Mouse (Mus musculus): ENCODE data around the gene Zfp385b. TPM values are rescaled to one million over a fixed set of nuclear protein-coding genes. Genes with fewer than 3 reads are reported as not detected.
A peak's percentile ranks its signal among the peaks of the same experiment; 100 is the strongest.
"Not testable (repeated sequence)": the region's sequence is repeated elsewhere in the genome, so short reads cannot be mapped to it uniquely, and the experiment has no call there.

Zfp385b gene
- total RNA-seq, 2 experiments from 2014 or later: 30.5 to 33.0 TPM

DNA sequence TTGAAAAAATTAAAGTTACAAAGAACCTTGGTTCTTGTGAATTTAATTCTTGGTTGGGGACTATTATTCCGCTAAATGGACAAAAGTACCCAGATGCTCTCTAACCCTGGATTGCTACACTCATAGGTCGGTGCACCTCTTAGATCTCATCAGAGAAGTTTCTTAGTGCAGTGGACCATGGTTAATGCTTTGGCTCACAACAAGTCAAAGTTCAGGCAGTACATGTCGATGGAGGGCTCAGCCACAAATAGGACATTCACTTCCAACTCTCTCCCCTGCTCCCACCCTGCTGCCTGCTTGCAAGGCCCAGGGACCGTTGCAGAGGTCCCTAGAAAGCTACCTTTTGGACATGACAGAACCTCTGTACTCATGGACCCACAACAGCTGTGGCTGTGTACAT lies 324.1 kb downstream of the Zfp385b start:
- no peak for DNase-seq
- intact Hi-C loops (cut with DNase I): no loop called here

DNA sequence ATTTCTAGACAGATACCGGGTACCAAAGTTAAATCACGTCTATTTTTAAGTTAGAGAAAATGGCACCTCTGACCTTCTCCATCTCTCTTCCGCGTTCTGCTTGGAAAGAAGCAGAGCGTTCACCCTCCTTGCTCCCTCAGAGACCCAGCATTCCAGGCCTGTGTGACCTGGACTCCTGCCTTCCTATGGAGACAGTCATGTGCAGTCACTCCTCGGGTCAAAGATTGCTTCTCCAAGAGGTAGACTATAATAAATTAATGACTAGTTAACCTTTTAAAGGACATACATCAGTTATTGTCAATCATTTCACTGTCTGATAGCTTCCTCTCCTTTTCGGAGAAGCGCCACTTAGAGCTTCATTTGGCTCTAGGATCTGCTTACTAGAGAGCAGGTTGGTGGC lies 325.7 kb downstream of the Zfp385b start:
- DNase-seq: no peak
- intact Hi-C loops (cut with DNase I): no loop called here

DNA sequence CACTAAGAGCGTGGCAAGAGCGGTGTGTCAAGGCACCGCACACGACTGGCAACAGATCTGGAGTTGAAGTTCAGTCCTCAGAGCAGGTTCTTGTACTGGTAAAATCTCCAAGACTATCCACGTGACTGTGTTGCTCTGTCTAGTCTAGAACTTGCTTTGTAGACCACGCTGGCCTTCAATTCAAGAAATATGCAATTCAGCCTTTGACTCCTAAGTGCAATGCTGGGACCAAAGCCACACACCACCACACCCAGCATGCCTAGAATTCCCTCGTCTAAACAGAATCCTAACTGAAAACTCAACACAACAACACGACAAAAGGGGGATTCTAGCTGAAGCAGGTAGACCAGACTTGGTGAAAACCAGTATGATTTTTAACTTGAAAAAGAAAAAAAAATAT lies 332.3 kb downstream of the Zfp385b start:
- intact Hi-C loops (cut with DNase I): no loop called here
- DNase-seq: no peak

DNA sequence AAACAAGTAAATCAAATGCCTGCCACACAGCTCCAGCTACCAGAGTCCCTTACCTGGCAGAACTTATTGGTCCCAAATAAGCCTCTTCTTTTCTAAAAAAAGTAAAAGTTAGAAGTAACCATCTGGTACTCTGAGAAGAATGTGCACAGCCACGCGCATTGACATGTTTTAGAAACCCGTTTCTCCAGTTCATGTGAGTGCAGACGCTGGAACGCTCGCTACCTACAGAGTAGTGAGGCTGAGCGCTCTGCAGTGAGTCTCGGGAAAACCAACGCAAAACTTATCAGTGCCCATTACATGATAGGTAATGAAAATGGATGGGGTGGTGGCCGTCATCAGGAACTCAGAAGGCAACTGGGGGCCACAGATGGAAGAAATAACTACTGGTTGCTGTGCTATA lies 338.2 kb downstream of the Zfp385b start:
- DNase-seq: no peak
- intact Hi-C loops (cut with DNase I): no loop called here

DNA sequence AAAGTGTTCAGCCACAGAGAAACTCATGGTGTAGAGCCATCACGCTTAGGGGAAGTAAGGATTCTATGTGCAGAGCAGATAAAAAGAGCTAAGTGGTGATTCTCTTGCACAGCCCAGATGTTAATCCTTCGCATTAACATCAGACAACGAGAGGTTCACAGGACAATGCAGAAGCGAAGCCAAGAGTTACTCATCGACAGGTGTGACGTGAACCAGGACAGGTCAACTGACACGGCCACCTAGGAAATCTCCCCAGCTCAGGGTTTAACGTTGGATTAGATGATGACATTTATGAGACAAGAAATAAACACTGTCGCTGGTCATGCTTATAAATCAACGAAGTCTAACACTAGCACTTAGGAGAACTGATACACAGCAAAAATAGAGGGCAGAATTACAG lies 341.9 kb downstream of the Zfp385b start:
- DNase-seq: no peak
- intact Hi-C loops (cut with DNase I): no loop called here

DNA sequence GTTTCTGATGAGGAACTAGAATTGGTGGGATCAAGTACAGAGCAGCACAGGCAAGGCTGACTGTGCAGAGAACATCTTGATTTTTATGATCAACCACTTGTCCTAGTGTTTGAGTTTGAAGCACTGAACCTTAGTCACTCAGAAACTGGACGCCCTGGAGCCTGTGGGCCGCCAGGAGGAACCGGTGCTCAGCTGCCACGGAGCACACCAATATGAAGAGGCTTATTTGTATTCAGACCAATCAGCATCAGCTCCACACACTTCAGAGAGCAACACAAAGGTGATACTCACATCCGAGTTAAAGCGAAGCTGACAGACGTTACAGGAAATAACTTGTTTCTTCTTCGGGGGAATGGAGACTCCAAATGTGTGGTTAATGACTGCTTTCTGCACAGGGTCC lies 343.0 kb downstream of the Zfp385b start:
- intact Hi-C loops (cut with DNase I): no loop called here
- DNase-seq: no peak

DNA sequence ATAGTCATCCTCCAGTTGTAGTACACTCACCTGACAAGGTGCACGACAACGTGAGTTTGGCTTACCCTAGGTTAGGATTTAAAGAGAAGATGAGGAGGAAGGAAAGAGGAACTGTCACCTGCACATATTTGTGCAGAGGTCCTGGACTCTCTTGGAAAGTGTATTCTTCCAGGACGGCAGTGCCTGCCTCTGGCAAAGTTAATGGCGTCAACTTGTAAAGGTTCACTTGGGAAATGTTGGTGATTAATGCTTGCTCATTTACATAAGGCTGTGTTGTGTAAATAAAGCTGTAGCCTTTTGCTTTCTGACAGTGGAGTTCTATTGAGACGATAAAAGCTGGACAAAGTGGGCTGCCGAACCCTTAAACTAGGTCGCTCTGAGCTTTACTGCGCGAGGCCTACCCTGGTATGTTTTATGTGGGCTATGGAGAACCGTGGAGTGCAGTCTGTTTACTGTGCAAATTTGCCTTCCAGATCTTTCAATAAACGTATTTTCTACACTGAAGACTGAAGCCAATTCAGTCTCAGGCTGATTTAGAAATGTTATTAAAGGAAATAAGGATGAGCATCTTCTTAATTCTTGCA lies 347.1 kb downstream of the Zfp385b start:
- no peak for DNase-seq
- intact Hi-C loops (cut with DNase I): no loop called here

DNA sequence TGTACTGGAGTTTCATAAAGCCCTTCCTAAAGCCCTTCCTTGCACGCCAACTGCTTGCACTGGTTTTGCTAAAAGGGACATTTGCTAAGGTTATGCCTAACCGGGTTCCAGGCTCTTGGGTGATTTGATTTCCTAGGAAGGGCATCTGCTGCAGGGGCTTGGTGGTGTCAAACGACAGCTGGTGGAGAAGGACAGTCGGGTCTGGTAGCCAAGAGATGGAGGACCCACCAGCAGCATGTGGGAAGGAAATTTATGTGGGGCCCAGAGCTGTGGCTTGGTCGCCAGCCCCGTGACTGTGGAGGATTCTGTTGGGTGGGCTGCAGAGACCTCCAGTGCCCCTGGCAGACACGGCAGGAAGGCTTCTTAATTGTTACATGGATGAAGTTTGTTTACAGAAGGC lies 348.7 kb downstream of the Zfp385b start:
- peak; percentile 27 for DNase-seq
- intact Hi-C loops (cut with DNase I): loop anchor here (1.0 kb wide), 1 partner anchor 43 kb away; no protein-coding TSS in a partner anchor

DNA sequence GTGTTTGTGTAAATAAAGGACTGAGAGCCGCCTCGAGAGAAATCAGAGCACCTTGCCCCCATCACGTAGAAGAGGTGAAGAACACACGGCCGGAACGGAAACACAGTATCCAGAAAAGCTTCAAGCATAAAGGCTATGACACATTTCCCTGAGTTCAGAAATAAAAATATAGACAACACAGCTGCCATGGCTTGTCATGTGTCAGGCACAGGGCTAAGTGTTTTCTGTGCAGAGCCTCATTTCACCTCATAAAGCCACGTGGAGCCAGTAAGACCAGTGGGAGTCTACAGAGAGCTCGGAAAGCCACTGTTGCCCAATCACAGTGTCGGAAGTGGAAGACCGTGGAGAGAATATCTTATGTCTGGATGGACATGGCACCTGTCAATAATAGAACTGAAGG lies 358.0 kb downstream of the Zfp385b start:
- intact Hi-C loops (cut with DNase I): no loop called here
- DNase-seq: no peak

DNA sequence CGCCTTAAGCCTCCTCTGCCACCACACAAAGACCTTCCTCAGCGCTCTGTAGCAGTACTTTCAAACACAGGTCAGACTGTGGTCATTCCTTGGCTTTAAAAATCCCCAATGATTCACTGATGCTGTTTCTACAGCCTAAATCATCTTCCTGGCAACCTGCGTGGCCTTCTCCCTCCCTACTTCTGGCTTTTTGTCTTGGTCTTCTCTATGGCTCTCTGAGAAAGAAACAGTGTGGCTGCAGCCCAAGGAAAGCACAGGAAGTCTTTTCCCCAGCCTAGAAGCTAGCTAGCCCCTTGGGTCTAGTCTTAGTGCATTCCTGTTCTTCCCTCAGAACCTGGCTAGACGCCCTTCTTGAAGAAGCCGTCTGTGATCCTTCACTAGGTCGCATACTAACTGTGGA lies 359.4 kb downstream of the Zfp385b start:
- intact Hi-C loops (cut with DNase I): no loop called here
- no peak for DNase-seq

DNA sequence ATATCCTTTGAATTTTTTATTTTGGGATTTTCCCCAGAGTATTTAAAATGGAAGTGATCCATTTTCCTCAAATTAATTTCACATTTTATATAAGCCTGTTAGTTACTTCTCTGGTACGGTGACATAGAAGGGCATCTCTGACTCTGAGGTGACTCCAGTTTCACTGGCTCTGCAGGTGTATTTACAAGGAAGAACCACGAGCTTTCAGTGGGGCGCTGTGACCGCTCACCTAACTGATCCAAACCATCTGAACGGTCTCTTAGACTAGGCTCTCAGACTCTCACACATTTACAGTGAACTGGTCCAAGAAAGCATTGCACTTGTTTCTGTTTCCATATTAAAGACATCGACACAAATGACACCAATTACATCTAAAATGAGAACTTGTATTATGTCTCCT lies 361.0 kb downstream of the Zfp385b start:
- no peak for DNase-seq
- intact Hi-C loops (cut with DNase I): loop anchor here (10.0 kb wide), 1 partner anchor 246 kb away; no protein-coding TSS in a partner anchor

DNA sequence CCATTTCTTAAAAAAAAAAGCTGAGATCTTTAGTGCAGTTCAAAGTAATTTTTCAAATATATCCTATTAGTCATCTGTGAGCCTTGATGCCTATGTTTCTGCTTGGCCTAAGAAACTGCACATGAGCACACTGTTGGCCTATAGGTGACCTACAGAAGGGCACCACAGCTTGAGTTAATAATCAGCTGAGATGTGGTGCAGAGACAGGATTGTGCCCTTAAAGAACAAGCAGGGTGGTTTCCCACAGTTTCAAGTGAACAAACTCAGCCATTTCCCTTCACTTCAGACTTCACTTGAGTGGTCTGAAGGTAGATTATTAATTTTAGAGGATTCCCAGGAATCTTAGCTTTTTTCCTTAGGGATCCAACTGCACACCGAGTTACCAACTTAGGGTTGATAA lies 362.3 kb downstream of the Zfp385b start:
- DNase-seq: no peak
- intact Hi-C loops (cut with DNase I): loop anchor here (10.0 kb wide), 1 partner anchor 248 kb away; no protein-coding TSS in a partner anchor

DNA sequence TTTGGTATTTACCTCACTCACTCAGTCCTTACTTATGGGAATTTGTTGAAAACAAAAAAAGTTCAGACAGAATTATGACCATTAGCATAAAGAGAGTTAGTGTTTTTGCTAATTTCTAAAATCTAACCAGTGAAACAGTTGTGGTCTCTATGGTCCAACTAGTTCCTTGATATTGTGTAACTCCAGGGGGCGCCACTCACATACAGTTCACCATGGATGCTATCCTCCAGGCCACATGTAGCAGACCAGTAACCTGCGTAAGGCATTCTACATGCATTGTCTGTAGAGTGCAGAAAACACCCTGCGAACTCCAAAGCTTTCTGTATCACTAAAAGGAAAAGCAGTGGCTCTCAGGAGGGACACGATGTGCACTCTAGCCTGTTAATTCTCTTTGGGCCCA lies 362.8 kb downstream of the Zfp385b start:
- DNase-seq: peak; percentile 75
- intact Hi-C loops (cut with DNase I): loop anchor here (10.0 kb wide), 1 partner anchor 248 kb away; no protein-coding TSS in a partner anchor

DNA sequence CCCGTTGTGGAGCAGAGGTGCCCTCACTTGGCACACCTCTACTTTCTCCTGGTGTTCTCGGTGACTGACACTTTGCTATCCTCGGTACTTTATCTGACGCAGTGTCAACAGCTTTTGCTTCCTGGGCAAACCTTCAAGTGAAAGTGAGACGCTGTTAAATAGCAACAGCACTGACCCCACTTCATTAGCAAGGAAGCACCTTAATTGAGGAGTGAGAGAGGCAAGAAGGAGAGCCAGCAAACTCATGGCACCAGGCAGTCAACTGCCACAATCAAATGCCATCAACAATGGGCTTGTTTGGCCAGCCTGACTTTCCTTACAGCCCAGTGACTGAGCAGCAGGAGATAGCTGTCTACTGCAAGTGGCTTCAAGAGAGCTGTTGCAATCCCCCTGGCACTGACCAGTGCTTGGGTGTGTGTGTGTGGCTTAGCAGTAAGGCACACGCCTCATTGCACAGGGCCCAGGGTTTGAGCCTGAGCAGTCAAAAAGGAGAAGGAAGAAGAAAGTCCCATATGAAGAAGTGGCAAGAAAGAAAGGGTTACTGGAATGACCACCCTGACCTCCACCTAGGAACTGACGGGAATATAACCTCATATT lies 365.0 kb downstream of the Zfp385b start:
- no peak for DNase-seq
- intact Hi-C loops (cut with DNase I): loop anchor here (10.0 kb wide), 1 partner anchor 250 kb away; no protein-coding TSS in a partner anchor

DNA sequence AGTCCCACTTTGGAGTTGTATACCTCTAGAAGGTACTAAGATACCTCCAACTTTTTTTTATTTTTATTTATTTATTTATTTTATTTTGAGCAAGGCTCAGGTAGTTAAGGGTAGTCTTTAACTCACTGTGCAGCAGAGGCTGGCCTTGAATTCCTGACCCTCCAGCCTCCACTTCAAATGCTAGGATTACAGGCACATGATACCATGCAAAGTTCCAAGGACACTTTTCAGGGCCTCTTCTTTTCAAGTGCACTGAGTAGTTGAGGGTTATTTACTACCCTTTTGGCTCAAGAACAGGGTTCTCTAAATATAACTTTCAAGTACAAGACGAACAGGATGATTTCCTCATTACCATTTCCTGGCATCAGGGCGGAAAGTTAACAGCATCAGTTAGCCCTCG lies 365.7 kb downstream of the Zfp385b start:
- DNase-seq: no peak
- intact Hi-C loops (cut with DNase I): loop anchor here (10.0 kb wide), 1 partner anchor 251 kb away; no protein-coding TSS in a partner anchor

DNA sequence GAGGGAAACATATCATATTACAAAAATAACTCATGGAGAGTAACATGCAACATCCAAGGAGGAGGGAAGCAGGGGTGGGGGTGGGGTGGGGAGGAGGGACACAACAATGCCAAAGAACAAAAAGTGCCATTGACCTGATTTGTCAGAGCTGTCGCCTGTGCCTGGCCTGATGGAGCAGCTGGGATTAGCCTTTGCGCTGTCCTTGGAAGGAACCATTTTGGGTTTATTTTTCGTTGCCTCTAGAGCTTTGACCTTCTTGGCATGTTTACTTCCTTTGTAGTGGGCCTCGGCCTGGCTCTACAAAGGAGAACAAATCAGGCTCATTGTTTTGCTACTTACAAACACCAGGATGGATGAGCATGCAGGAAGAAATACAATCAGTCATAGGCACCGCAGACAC lies 369.4 kb downstream of the Zfp385b start:
- DNase-seq: not testable (repeated sequence)
- intact Hi-C loops (cut with DNase I): loop anchor here (10.0 kb wide), 1 partner anchor 255 kb away; no protein-coding TSS in a partner anchor

DNA sequence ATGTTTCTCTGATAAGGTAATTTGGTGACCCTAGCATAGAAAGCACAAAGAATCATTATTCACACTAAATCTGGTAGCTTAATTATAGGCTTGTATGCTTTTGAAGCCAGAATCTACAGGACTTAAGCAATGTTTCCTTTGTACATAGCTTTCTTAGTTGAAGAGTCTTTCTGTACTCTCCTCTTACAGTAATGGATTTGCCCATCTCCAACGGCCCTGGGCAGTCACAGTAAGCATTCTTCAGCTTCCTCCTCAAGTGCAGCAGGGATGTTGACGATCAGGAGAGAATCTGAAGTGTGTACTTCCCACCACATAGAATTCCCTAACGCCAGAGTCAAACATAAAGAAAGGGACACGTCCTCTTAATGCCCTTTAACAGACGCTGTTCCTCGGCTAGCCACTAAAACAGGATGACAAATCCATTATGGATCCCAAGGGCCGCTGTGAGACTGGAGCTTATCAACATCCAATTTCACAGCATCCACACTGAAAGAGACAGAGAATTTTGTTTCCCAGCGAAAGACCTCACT lies 370.4 kb downstream of the Zfp385b start:
- DNase-seq: no peak
- intact Hi-C loops (cut with DNase I): no loop called here

DNA sequence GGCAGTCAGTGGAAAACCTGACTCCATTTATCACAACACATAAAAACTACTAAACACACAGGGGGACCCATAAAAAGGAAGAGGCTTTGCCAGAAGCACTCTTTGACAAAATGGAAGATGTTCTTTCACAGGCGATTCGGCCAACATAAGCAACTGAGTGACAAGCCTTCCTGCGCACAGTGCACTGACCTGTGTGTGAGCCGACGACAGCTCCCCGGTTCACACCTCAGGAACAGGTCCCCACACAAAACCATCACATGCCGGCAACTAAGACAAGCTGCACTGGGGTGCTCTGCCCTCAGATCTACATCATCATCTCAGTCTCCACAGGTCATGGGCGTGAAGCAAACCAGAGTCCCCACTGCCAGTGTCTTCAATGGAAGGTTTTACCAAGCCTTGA lies 375.2 kb downstream of the Zfp385b start:
- intact Hi-C loops (cut with DNase I): no loop called here
- DNase-seq: no peak

DNA sequence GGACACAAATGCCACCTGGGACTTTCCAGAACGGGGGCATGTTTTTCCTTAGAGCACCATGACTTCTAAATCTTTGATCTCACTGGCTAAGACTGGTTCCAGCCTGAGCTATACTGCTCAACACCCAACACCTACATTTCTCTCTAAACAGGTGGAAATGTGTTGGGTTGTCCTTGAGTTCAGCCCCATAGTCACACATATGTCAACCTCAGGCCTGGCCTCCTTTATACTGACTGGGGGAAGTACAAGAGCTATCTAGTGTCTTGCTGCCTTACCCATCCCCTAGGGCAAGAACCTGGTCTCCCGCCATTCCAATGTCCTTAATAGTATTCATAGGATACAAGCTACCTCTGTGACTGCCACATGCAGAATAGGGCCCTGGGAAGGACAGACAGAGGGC lies 378.8 kb downstream of the Zfp385b start:
- no peak for DNase-seq
- intact Hi-C loops (cut with DNase I): no loop called here

DNA sequence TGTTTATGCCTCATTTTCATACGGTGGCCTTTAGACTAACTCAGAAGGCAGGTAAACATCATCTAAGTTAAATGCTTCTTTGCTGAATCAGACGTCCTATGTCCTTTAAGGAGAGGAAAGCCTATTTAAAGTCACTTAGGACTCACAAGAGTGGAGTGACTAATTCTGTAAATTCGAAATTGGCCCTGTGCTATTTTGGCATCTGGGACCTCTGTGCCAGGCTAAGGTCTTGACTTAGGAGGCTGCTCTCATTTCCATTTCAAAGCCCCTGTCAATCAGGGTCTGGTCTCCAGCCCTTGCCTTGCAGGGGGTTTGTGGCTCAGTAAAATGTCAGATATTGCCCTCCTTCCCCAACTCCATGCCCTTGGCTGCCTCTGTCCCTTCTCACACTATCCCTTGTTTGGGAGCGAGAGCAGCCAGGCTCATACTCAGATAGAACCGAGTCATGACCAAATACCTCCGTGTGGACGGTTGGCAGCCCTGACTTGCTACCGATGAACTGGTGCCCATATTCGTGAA lies 383.1 kb downstream of the Zfp385b start:
- intact Hi-C loops (cut with DNase I): no loop called here

DNA sequence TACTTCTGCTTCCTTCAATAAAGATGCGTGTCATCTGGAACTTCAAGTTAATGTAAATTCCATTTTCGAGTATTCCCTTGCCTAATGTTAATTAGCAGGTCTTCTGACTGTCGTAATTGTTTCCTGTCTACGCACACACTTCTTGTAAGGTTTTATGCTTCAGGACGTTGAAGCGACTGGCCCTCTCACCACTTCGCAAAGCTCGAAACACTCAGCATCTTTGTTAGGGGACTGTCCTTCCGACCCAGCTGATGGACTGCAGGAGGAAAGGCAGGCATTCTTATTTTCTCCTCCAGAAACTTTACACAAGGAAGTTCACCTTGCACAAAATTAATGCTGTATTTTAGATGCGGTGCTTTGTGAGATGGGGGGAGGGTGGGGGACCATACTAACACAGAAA lies 400.0 kb downstream of the Zfp385b start:
- intact Hi-C loops (cut with DNase I): no loop called here
- no peak for DNase-seq

More for the DNA sequence above, 383.1 kb downstream of the Zfp385b start:
- peak; percentile 14 for DNase-seq

DNA sequence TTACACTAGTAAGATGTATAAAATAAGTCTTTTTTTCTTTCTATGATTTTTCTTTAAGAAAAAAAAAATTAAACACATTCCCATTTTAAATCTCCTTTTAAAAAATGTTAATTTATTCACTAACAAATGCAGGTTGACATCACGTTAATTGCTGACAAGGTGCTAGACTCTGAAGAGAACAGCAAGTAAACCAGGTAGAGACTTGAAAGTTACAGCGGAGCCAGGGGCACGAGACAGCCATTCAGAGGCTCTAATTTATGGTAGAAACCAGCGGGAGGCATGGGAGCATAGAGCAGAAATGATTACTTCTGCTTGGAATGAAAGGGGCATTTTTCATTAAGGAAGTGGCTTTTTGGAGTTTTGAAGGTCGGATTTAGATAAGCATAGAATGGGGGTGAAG lies 401.4 kb downstream of the Zfp385b start:
- no peak for DNase-seq
- intact Hi-C loops (cut with DNase I): no loop called here

All from left cerebral cortex, postnatal 4 days (tissue).